Mouse (Mus musculus): ENCODE data around the gene Adal. TPM values are rescaled to one million over a fixed set of nuclear protein-coding genes. Genes with fewer than 3 reads are reported as not detected.

Gene Adal
- polyA plus RNA-seq, 1 experiment from 2014 or later = 9.7 TPM

- TF ChIP-seq CTCF (IDR thresholded peaks at IDR 0.05; ENCODE audit: low read depth) = no peak
- no peak for TF ChIP-seq EP300 (optimal IDR thresholded peaks at IDR 0.05)
- Histone ChIP-seq H3K27ac (replicated peaks) (no peak overlapping the region), H3K9me3 (ENCODE audit: control insufficient read depth, low read length) (no peaks in the 10 kb centered on the region), H3K36me3 (ENCODE audit: control insufficient read depth, insufficient read depth, low read length) (no peaks in the 10 kb centered on the region), H3K4me3 (ENCODE audit: low read depth, low read length) (no peak overlapping the region), H3K27me3 (ENCODE audit: control insufficient read depth, insufficient read depth, low read length) (no peaks in the 10 kb centered on the region), H3K9ac (ENCODE audit: low read length) (no peak overlapping the region), H3K4me2 (replicated peaks; ENCODE audit: low read depth) (no peak overlapping the region), H3K4me1 (replicated peaks; ENCODE audit: control insufficient read depth, insufficient read depth) (no peaks in the 10 kb centered on the region)
- DNase-seq (ENCODE audit: low spot score) (no peak), ATAC-seq (ENCODE audit: low FRiP score, low TSS enrichment) (no peak)
- 51% methylated on average over 1 of the region's 1 CpGs for WGBS
Observed at GRCm38 (mm10) chr2:121127536-121127935, 12.7 kb upstream of the Adal start.

DNA sequence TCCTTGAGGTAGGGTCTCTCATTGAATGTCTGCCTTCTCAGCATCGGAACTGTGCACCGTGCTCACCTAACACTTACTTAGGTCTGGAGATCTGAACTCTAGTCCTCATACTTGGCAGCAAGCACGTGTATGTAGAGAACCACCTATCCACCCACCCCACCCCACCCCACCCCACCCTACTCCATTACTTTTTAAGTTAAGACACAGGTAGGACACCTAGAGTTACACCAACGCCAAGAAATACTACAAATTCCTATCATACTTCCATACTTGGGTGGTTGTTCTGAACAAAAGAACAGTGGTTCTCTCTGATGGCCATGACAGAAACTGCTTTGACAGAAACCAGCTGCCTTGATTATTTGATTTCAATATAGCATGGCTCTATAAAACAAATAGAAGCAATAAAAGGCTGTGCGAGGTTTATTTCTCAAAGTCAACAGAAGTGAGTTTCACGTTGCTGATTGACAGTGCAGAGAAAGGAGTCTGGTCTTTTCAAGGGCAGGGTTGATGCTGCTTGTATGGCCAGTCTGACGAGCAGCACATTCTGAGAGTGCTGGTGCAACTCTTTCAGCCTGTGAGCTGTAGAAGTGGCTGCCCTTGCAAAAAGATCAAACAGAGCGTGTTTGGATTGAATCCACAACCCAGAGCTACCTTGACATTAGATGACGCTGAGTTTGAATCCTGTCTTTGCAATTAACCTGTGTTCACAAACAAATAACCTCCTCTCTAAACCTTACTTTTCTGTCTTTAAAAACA, 11.2 kb upstream of the Adal start:
- H3K4me3 ChIP-seq (ENCODE audit: low read depth, low read length) = no peak overlapping the region
- no peaks in the 10 kb centered on the region for H3K9me3 ChIP-seq (ENCODE audit: control insufficient read depth, low read length)
- ATAC-seq (ENCODE audit: low FRiP score, low TSS enrichment) (no peak), DNase-seq (ENCODE audit: low spot score) (no peak)
- H3K27ac ChIP-seq (replicated peaks) = no peak overlapping the region
- no peaks in the 10 kb centered on the region for H3K27me3 ChIP-seq (ENCODE audit: control insufficient read depth, insufficient read depth, low read length)
- H3K4me1 ChIP-seq (replicated peaks; ENCODE audit: control insufficient read depth, insufficient read depth) = no peaks in the 10 kb centered on the region
- WGBS = 48% methylated on average over 9 of the region's 9 CpGs
- TF ChIP-seq EP300 (optimal IDR thresholded peaks at IDR 0.05) (no peak), CTCF (IDR thresholded peaks at IDR 0.05; ENCODE audit: low read depth) (no peak)
- H3K4me2 ChIP-seq (replicated peaks; ENCODE audit: low read depth) = no peak overlapping the region
- H3K9ac ChIP-seq (ENCODE audit: low read length) = no peak overlapping the region
- no peaks in the 10 kb centered on the region for H3K36me3 ChIP-seq (ENCODE audit: control insufficient read depth, insufficient read depth, low read length)

GRCm38 (mm10) chr2:121132822-121133221, 7.4 kb upstream of the Adal start:
- 48% methylated on average over 1 of the region's 1 CpGs for WGBS
- Histone ChIP-seq H3K4me3 (ENCODE audit: low read depth, low read length) (no peak overlapping the region), H3K4me1 (replicated peaks; ENCODE audit: control insufficient read depth, insufficient read depth) (no peaks in the 10 kb centered on the region), H3K27me3 (ENCODE audit: control insufficient read depth, insufficient read depth, low read length) (no peaks in the 10 kb centered on the region), H3K4me2 (replicated peaks; ENCODE audit: low read depth) (no peak overlapping the region), H3K9ac (ENCODE audit: low read length) (no peak overlapping the region), H3K36me3 (ENCODE audit: control insufficient read depth, insufficient read depth, low read length) (no peaks in the 10 kb centered on the region), H3K9me3 (ENCODE audit: control insufficient read depth, low read length) (no peaks in the 10 kb centered on the region), H3K27ac (replicated peaks) (no peak overlapping the region)
- ATAC-seq (ENCODE audit: low FRiP score, low TSS enrichment) = peak; percentile 88
- TF ChIP-seq EP300 (optimal IDR thresholded peaks at IDR 0.05) (no peak), CTCF (IDR thresholded peaks at IDR 0.05; ENCODE audit: low read depth) (no peak)
- peak; percentile 57 for DNase-seq (ENCODE audit: low spot score)

- H3K27me3 ChIP-seq (ENCODE audit: control insufficient read depth, insufficient read depth, low read length) = no peaks in the 10 kb centered on the region
- H3K9ac ChIP-seq (ENCODE audit: low read length) = no peak overlapping the region
- H3K4me2 ChIP-seq (replicated peaks; ENCODE audit: low read depth) = no peak overlapping the region
- H3K27ac ChIP-seq (replicated peaks) = no peak overlapping the region
- ATAC-seq (ENCODE audit: low FRiP score, low TSS enrichment) (no peak), DNase-seq (ENCODE audit: low spot score) (no peak)
- no peaks in the 10 kb centered on the region for H3K36me3 ChIP-seq (ENCODE audit: control insufficient read depth, insufficient read depth, low read length)
- TF ChIP-seq EP300 (optimal IDR thresholded peaks at IDR 0.05) (no peak), CTCF (IDR thresholded peaks at IDR 0.05; ENCODE audit: low read depth) (peak; percentile 1; the same call in 1 of the 2 replicates)
- peaks cover 10% of the 10 kb centered on the region for H3K4me1 ChIP-seq (replicated peaks; ENCODE audit: control insufficient read depth, insufficient read depth)
- no peak overlapping the region for H3K4me3 ChIP-seq (ENCODE audit: low read depth, low read length)
- 94% methylated on average over 4 of the region's 4 CpGs for WGBS
- H3K9me3 ChIP-seq (ENCODE audit: control insufficient read depth, low read length) = no peaks in the 10 kb centered on the region
Observed at GRCm38 (mm10) chr2:121137371-121137770, 2.9 kb upstream of the Adal start.

DNA sequence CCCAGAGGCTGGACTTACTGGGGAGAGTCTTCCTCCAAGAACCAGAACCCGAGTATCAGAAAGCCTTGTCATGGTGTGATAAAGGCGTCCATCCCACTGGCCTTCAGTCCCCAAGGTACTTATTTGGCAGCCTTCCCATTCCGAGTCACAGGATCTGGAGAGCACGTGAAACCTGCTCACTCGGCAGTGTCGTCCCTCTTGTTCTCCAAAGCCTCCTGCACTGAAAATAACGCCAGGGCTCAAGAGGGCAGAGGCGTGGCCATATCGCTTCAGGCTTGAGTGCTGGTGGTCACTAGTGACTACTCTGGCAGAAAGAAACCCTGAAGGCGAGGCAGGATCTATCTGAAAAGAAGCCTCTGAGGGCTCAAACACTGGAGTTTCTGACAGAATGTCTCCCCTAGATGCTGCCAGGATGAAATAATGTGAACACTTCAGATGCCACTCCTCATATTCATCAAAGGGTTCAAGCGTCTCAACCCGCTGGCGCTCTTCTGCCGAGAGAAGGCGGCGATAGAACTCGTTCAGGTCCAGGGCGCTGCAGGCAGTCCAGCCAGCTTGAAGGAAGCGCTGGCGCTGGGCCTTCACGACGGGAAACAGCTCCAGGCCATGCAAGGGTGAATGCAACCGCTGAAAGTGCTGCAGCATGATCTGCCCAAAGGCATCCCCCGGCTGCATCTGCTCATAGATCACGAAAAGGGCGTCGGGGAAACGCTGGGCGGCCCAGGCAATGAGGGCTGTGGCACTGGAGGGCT, 786 bp upstream of the Adal start:
- peak overlapping the region; percentile 98 for H3K27ac ChIP-seq (replicated peaks)
- no peaks in the 10 kb centered on the region for H3K27me3 ChIP-seq (ENCODE audit: control insufficient read depth, insufficient read depth, low read length)
- WGBS = 38% methylated on average over 29 of the region's 29 CpGs
- H3K4me1 ChIP-seq (replicated peaks; ENCODE audit: control insufficient read depth, insufficient read depth) = peaks cover 10% of the 10 kb centered on the region
- peak overlapping the region; percentile 92 for H3K9ac ChIP-seq (ENCODE audit: low read length)
- TF ChIP-seq CTCF (IDR thresholded peaks at IDR 0.05; ENCODE audit: low read depth) = no peak
- no peak for TF ChIP-seq EP300 (optimal IDR thresholded peaks at IDR 0.05)
- no peaks in the 10 kb centered on the region for H3K36me3 ChIP-seq (ENCODE audit: control insufficient read depth, insufficient read depth, low read length)
- no peaks in the 10 kb centered on the region for H3K9me3 ChIP-seq (ENCODE audit: control insufficient read depth, low read length)
- ATAC-seq (ENCODE audit: low FRiP score, low TSS enrichment) (peak; percentile 19; the same call in 1 of the 2 replicates), DNase-seq (ENCODE audit: low spot score) (peak; percentile 60)
- H3K4me2 ChIP-seq (replicated peaks; ENCODE audit: low read depth) = peak overlapping the region; percentile 96
- H3K4me3 ChIP-seq (ENCODE audit: low read depth, low read length) = peak overlapping the region; percentile 71
